ENCODE assay signal across 27 mouse cellular contexts in the genomic region with DNA sequence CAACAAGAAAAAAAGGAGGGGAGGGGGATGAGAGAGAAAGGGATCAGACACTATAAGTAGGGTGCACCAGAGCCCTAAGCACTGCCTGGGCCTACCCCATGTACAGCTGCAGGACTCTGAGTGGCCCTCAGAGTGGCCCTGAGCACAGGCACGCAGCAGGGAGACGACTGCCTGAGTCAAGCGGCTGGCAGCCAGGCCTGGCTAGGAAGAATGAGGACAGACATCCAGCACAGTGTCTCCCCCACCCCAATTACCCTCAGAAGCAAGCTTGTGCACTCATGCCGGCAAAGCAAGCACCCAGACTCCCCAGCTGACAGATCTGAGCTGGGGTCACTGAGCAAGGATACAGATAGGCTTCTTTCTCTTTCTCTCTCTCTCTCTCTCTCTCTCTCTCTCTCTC. TPM values are rescaled to one million over a fixed set of nuclear protein-coding genes. Genes with fewer than 3 reads are reported as not detected.
DNase-seq lines count a peak whose midpoint lies in the region; ATAC-seq lines count a peak whose summit lies in the region.
"Had no signal": no experiment of that assay in that cellular context is flagged by ENCODE, and none has a peak within 500 bp of the region (broad histone marks: within the 10 kb centered on the region; RNA-seq: fewer than 3 reads in every experiment).

No protein-coding gene starts in this region.

- no peaks in the 10 kb centered on the region for H3K27me3 ChIP-seq in embryonic facial prominence, embryonic 12.5 days
- H3K27me3 ChIP-seq in embryonic facial prominence, embryonic 10.5 days (replicated peaks; ENCODE audit: low read depth, poor library complexity, severe bottlenecking), result no peaks in the 10 kb centered on the region
- H3K27me3 ChIP-seq in liver, embryonic 13.5 days, result no peaks in the 10 kb centered on the region
- H3K27me3 ChIP-seq in liver, embryonic 11.5 days (replicated peaks; ENCODE audit: control insufficient read depth, insufficient read depth, low read length), result no peaks in the 10 kb centered on the region
- H3K27me3 ChIP-seq in hindbrain, embryonic 14.5 days (ENCODE audit: control insufficient read depth, insufficient read depth, low read length), result no peaks in the 10 kb centered on the region
- no peaks in the 10 kb centered on the region; the same call in 1 of the 2 replicates for H3K27me3 ChIP-seq in forebrain, embryonic 16.5 days (replicated peaks; ENCODE audit: control insufficient read depth, insufficient read depth, low read length)
- H3K27me3 ChIP-seq: embryonic facial prominence, embryonic 15.5 days; forebrain, embryonic 12.5 days; heart, embryonic 12.5 days; hindbrain, embryonic 13.5 days; limb, embryonic 12.5 days; Patski had no signal

- H3K9ac ChIP-seq in embryonic facial prominence, embryonic 12.5 days, result no peak overlapping the region
- H3K9ac ChIP-seq in liver, embryonic 13.5 days, result no peak overlapping the region
- no peak overlapping the region for H3K9ac ChIP-seq in liver, embryonic 11.5 days (ENCODE audit: low read depth, low read length)
- H3K9ac ChIP-seq in hindbrain, embryonic 14.5 days, result no peak overlapping the region
- H3K9ac ChIP-seq in forebrain, embryonic 16.5 days (replicated peaks; ENCODE audit: low read depth, low read length), result no peak overlapping the region
- H3K9ac ChIP-seq: embryonic facial prominence, embryonic 15.5 days; forebrain, embryonic 12.5 days; heart, embryonic 12.5 days; hindbrain, embryonic 13.5 days; limb, embryonic 12.5 days; liver, postnatal 0 days had no signal

- no peak overlapping the region for H3K4me3 ChIP-seq in embryonic facial prominence, embryonic 12.5 days
- H3K4me3 ChIP-seq in embryonic facial prominence, embryonic 10.5 days, result no peak overlapping the region
- H3K4me3 ChIP-seq in liver, embryonic 13.5 days (replicated peaks), result no peak overlapping the region
- H3K4me3 ChIP-seq in liver, embryonic 11.5 days (ENCODE audit: low read depth, low read length), result no peak overlapping the region
- no peak overlapping the region for H3K4me3 ChIP-seq in hindbrain, embryonic 14.5 days (replicated peaks; ENCODE audit: low read length)
- H3K4me3 ChIP-seq in forebrain, embryonic 16.5 days (replicated peaks; ENCODE audit: low read length), result no peak overlapping the region
- H3K4me3 ChIP-seq: embryonic facial prominence, embryonic 15.5 days; forebrain, embryonic 12.5 days; heart, embryonic 12.5 days; hindbrain, embryonic 13.5 days; limb, embryonic 12.5 days had no signal

- DNase-seq in embryonic facial prominence, embryonic 10.5 days (ENCODE audit: low spot score), result no peak
- no peak for DNase-seq in liver, embryonic 13.5 days
- no peak for DNase-seq in liver, embryonic 11.5 days (ENCODE audit: low spot score)
- peak; percentile 55 for DNase-seq in adrenal gland, postnatal 25 days
- no peak for DNase-seq in hindbrain, embryonic 14.5 days (ENCODE audit: low spot score)
- DNase-seq: cerebellum, adult 18-20 months; cerebellum, postnatal 10 days; gastrocnemius, postnatal 25 days; heart, adult 18-20 months; heart, postnatal 4 days; kidney, adult 18-20 months; layer of hippocampus, adult 9-11 months; liver, postnatal 0 days; lung, postnatal 36 days; right cerebral cortex, postnatal 14 days had no signal

- 60% methylated on average over 4 of the region's 4 CpGs for WGBS in embryonic facial prominence, embryonic 12.5 days
- 67% methylated on average over 4 of the region's 4 CpGs for WGBS in embryonic facial prominence, embryonic 10.5 days
- WGBS in liver, embryonic 13.5 days (ENCODE audit: insufficient replicate concordance), result 55% methylated on average over 4 of the region's 4 CpGs
- WGBS in liver, embryonic 11.5 days, result 69% methylated on average over 4 of the region's 4 CpGs
- 62% methylated on average over 4 of the region's 4 CpGs for WGBS in hindbrain, embryonic 14.5 days
- WGBS in forebrain, embryonic 16.5 days, result 65% methylated on average over 4 of the region's 4 CpGs

- H3K4me2 ChIP-seq in embryonic facial prominence, embryonic 12.5 days (replicated peaks), result no peak overlapping the region
- H3K4me2 ChIP-seq in liver, embryonic 13.5 days, result no peak overlapping the region
- no peak overlapping the region for H3K4me2 ChIP-seq in liver, embryonic 11.5 days
- no peak overlapping the region for H3K4me2 ChIP-seq in hindbrain, embryonic 14.5 days (replicated peaks)
- no peak overlapping the region for H3K4me2 ChIP-seq in forebrain, embryonic 16.5 days (ENCODE audit: low read length)
- H3K4me2 ChIP-seq: embryonic facial prominence, embryonic 15.5 days; forebrain, embryonic 12.5 days; heart, embryonic 12.5 days; hindbrain, embryonic 13.5 days; limb, embryonic 12.5 days; midbrain, embryonic 11.5 days had no signal

- H3K36me3 ChIP-seq in embryonic facial prominence, embryonic 12.5 days, result no peaks in the 10 kb centered on the region
- no peaks in the 10 kb centered on the region for H3K36me3 ChIP-seq in embryonic facial prominence, embryonic 10.5 days (replicated peaks)
- H3K36me3 ChIP-seq in liver, embryonic 13.5 days, result no peaks in the 10 kb centered on the region
- no peaks in the 10 kb centered on the region for H3K36me3 ChIP-seq in liver, embryonic 11.5 days (ENCODE audit: control insufficient read depth, insufficient read depth, low read length)
- H3K36me3 ChIP-seq in hindbrain, embryonic 14.5 days (replicated peaks; ENCODE audit: control insufficient read depth, insufficient read depth), result no peaks in the 10 kb centered on the region
- H3K36me3 ChIP-seq in forebrain, embryonic 16.5 days (ENCODE audit: control insufficient read depth, insufficient read depth), result no peaks in the 10 kb centered on the region
- H3K36me3 ChIP-seq: embryonic facial prominence, embryonic 15.5 days; forebrain, embryonic 12.5 days; heart, embryonic 12.5 days; hindbrain, embryonic 13.5 days; limb, embryonic 12.5 days had no signal

- H3K4me1 ChIP-seq in embryonic facial prominence, embryonic 12.5 days, result peaks cover 4% of the 10 kb centered on the region; the same call in 1 of the 2 replicates
- peaks cover 20% of the 10 kb centered on the region for H3K4me1 ChIP-seq in embryonic facial prominence, embryonic 10.5 days
- H3K4me1 ChIP-seq in liver, embryonic 13.5 days (replicated peaks), result peaks cover 15% of the 10 kb centered on the region; the same call in 1 of the 2 replicates
- peaks cover 3% of the 10 kb centered on the region; the same call in 1 of the 2 replicates for H3K4me1 ChIP-seq in liver, embryonic 11.5 days (replicated peaks; ENCODE audit: control insufficient read depth, insufficient read depth, low read length)
- no peaks in the 10 kb centered on the region for H3K4me1 ChIP-seq in hindbrain, embryonic 14.5 days (replicated peaks; ENCODE audit: control insufficient read depth, insufficient read depth, low read length)
- no peaks in the 10 kb centered on the region for H3K4me1 ChIP-seq in forebrain, embryonic 16.5 days (replicated peaks; ENCODE audit: control insufficient read depth, insufficient read depth, low read length)
- H3K4me1 ChIP-seq: forebrain, embryonic 12.5 days; hindbrain, embryonic 13.5 days had no signal

- no peak overlapping the region for H3K27ac ChIP-seq in embryonic facial prominence, embryonic 12.5 days
- no peak overlapping the region for H3K27ac ChIP-seq in embryonic facial prominence, embryonic 10.5 days (replicated peaks)
- H3K27ac ChIP-seq in liver, embryonic 13.5 days, result no peak overlapping the region
- H3K27ac ChIP-seq in liver, embryonic 11.5 days (ENCODE audit: low read depth, low read length), result no peak overlapping the region
- no peak overlapping the region for H3K27ac ChIP-seq in hindbrain, embryonic 14.5 days
- no peak overlapping the region for H3K27ac ChIP-seq in forebrain, embryonic 16.5 days (ENCODE audit: low read length)
- H3K27ac ChIP-seq: embryonic facial prominence, embryonic 15.5 days; forebrain, embryonic 12.5 days; hindbrain, embryonic 13.5 days; kidney, postnatal 0 days; limb, embryonic 12.5 days had no signal

- no peaks in the 10 kb centered on the region for H3K9me3 ChIP-seq in embryonic facial prominence, embryonic 12.5 days
- H3K9me3 ChIP-seq in embryonic facial prominence, embryonic 10.5 days, result no peaks in the 10 kb centered on the region
- no peaks in the 10 kb centered on the region for H3K9me3 ChIP-seq in liver, embryonic 13.5 days (replicated peaks)
- H3K9me3 ChIP-seq in liver, embryonic 11.5 days (ENCODE audit: control insufficient read depth, low read length), result no peaks in the 10 kb centered on the region
- H3K9me3 ChIP-seq in hindbrain, embryonic 14.5 days (ENCODE audit: control insufficient read depth, low read length), result no peaks in the 10 kb centered on the region
- H3K9me3 ChIP-seq in forebrain, embryonic 16.5 days (ENCODE audit: control insufficient read depth, low read length), result no peaks in the 10 kb centered on the region
- H3K9me3 ChIP-seq: embryonic facial prominence, embryonic 15.5 days; forebrain, embryonic 12.5 days; G1E; heart, embryonic 12.5 days; hindbrain, embryonic 13.5 days; limb, embryonic 12.5 days had no signal

- peak; percentile 44; the same call in 1 of the 2 replicates for ATAC-seq in embryonic facial prominence, embryonic 12.5 days (ENCODE audit: insufficient number of reproducible peaks, insufficient read depth, low FRiP score, low TSS enrichment)
- peak; percentile 35; the same call in 1 of the 2 replicates for ATAC-seq in liver, embryonic 13.5 days (ENCODE audit: low read depth)
- ATAC-seq in liver, embryonic 11.5 days (replicated peaks; ENCODE audit: low FRiP score), result no peak; the same call in 1 of the 2 replicates
- no peak for ATAC-seq in hindbrain, embryonic 14.5 days (ENCODE audit: low FRiP score)
- ATAC-seq in forebrain, embryonic 16.5 days, result no peak
- ATAC-seq: midbrain, embryonic 16.5 days; Patski had no signal

RNA-seq across cellular contexts. Expression of a gene that starts 25.4 kb away (rescaled TPM):
- polyA plus RNA-seq in embryonic facial prominence, embryonic 12.5 days (2016; fragmentation: Nextera tagmentation; extraction: Ambion mirVana), result 11.3 and 11.4 TPM in 2 replicates
- polyA plus RNA-seq in embryonic facial prominence, embryonic 10.5 days (2016; fragmentation: Nextera tagmentation; extraction: Ambion mirVana), result 8.9 and 9.6 TPM in 2 replicates
- 2.9 and 4.1 TPM in 2 replicates for polyA plus RNA-seq in liver, embryonic 13.5 days (2015; fragmentation: Nextera tagmentation; extraction: Ambion mirVana)
- 6.3 and 6.7 TPM in 2 replicates for polyA plus RNA-seq in liver, embryonic 11.5 days (2014; fragmentation: Nextera tagmentation; extraction: Ambion mirVana)
- 24.0 and 30.3 TPM in 2 replicates for total RNA-seq in adrenal gland, postnatal 25 days (2021)
- 3.5 and 4.5 TPM in 2 replicates for polyA plus RNA-seq in hindbrain, embryonic 14.5 days (2014; fragmentation: Nextera tagmentation; extraction: Ambion mirVana)
- polyA plus RNA-seq in forebrain, embryonic 16.5 days (2015; fragmentation: Nextera tagmentation; extraction: Ambion mirVana), result 2.7 and 3.3 TPM in 2 replicates

Comparison
In these comparisons a context has a peak if more than half of its experiments do, and no peak if none do; other contexts are left out.
1. ATAC-seq: peak in embryonic facial prominence, embryonic 12.5 days (single experiment) and liver, embryonic 13.5 days (single experiment); none in liver, embryonic 11.5 days (single experiment), hindbrain, embryonic 14.5 days (single experiment) and forebrain, embryonic 16.5 days (single experiment).